Mouse (Mus musculus) small intestine, adult 2 months (tissue): ENCODE data around the gene Acy3. TPM values are rescaled to one million over a fixed set of nuclear protein-coding genes. Genes with fewer than 3 reads are reported as not detected.

Experiments
- H3K27ac ChIP-seq: fragments of 200-500 bp; 2 replicates; pipeline ENCODE4 v1.5.1; 2012; ENCODE audit warnings: low read depth, low read length, control low read depth, inconsistent platforms; ENCODE audit not compliant: insufficient read depth
- H3K27me3 ChIP-seq: fragments of 200-500 bp; 2 replicates; pipeline ENCODE4 v1.6.1; 2012; ENCODE audit warnings: mild to moderate bottlenecking, moderate library complexity, low read length, inconsistent platforms; ENCODE audit not compliant: control insufficient read depth, insufficient read depth
- H3K36me3 ChIP-seq: fragments of 200-500 bp; 2 replicates; pipeline ENCODE4 v1.6.1; 2012; ENCODE audit warnings: mild to moderate bottlenecking, low read length, control low read depth, inconsistent platforms; ENCODE audit not compliant: control insufficient read depth, insufficient read depth
- H3K4me1 ChIP-seq: fragments of 200-500 bp; 2 replicates; pipeline ENCODE4 v1.6.1; 2012; ENCODE audit warnings: low read length, inconsistent platforms, mixed read lengths; ENCODE audit not compliant: control insufficient read depth, insufficient read depth, insufficient read length
- H3K4me3 ChIP-seq: fragments of 200-500 bp; 2 replicates; pipeline ENCODE4 v1.5.1; 2012; ENCODE audit warnings: low read depth, mild to moderate bottlenecking, control low read depth, inconsistent platforms, low read length, moderate library complexity
- CTCF ChIP-seq: fragments of 200-500 bp; IDR thresholded peaks from 2 replicates; pipeline ENCODE4 v1.5.1; 2012; ENCODE audit warnings: low read depth, mild to moderate bottlenecking, control low read depth, inconsistent platforms, low read length, moderate library complexity, mixed read lengths; ENCODE audit not compliant: insufficient replicate concordance, insufficient read length; ENCODE audit errors: extremely low read depth
- POLR2A ChIP-seq: fragments of 200-500 bp; IDR thresholded peaks from 2 replicates; pipeline ENCODE4 v1.6.1; 2012; ENCODE audit warnings: low read depth, mild to moderate bottlenecking, control low read depth, inconsistent platforms, low read length, moderate library complexity
- WGBS: fragments of 180-500 bp; shearing (Covaris S2); methylation state at CpG from one replicate; pipeline ENCODE4 v1.1.7; 2018; 5-methylcytosine and 5-hydroxymethylcytosine counted together
- polyA plus RNA-seq: library from polyadenylated mRNA; depleted of rRNA; stranded (reverse); fragments of >200 nt; gene quantifications from 2 replicates; pipeline ENCODE4 v1.2.3, GENCODE M21; 2012

Gene Acy3
- polyA plus RNA-seq, 1 experiment: 147 TPM

- Histone ChIP-seq H3K27ac (no peak overlapping the region), H3K36me3 (no peaks in the 10 kb centered on the region; the same call in 1 of the 2 replicates), H3K27me3 (no peaks in the 10 kb centered on the region), H3K4me1 (peaks cover 25% of the 10 kb centered on the region), H3K4me3 (no peak overlapping the region)
- TF ChIP-seq CTCF: no peak
- WGBS: 94% methylated on average over 14 of the region's 14 CpGs
Measured at GRCm38 (mm10) chr19:3988066-3988465, 1.7 kb downstream of the Acy3 start.

GRCm38 (mm10) chr19:3988750-3989149, 2.4 kb downstream of the Acy3 start:
- TF ChIP-seq POLR2A (no peak), CTCF (peak; percentile 18; the same call in 1 of the 2 replicates)
- Histone ChIP-seq H3K27me3 (no peaks in the 10 kb centered on the region), H3K27ac (no peak overlapping the region), H3K4me3 (no peak overlapping the region), H3K36me3 (no peaks in the 10 kb centered on the region; the same call in 1 of the 2 replicates), H3K4me1 (peaks cover 25% of the 10 kb centered on the region)
- 94% methylated on average over 4 of the region's 4 CpGs for WGBS

GRCm38 (mm10) chr19:3990804-3991203, 4.4 kb downstream of the Acy3 start:
- Histone ChIP-seq H3K27ac (no peak overlapping the region), H3K36me3 (no peaks in the 10 kb centered on the region; the same call in 1 of the 2 replicates), H3K27me3 (no peaks in the 10 kb centered on the region), H3K4me3 (no peak overlapping the region), H3K4me1 (peaks cover 12% of the 10 kb centered on the region)
- TF ChIP-seq CTCF (no peak), POLR2A (no peak)
- 67% methylated on average over 6 of the region's 6 CpGs for WGBS

GRCm38 (mm10) chr19:3991562-3991961, 5.2 kb downstream of the Acy3 start:
- Histone ChIP-seq H3K4me3 (no peak overlapping the region), H3K27ac (no peak overlapping the region), H3K4me1 (peaks cover 9% of the 10 kb centered on the region), H3K36me3 (no peaks in the 10 kb centered on the region; the same call in 1 of the 2 replicates), H3K27me3 (no peaks in the 10 kb centered on the region)
- 96% methylated on average over 3 of the region's 3 CpGs for WGBS
- TF ChIP-seq POLR2A (no peak), CTCF (no peak)

- no peaks in the 10 kb centered on the region for H3K27me3 ChIP-seq
- TF ChIP-seq CTCF: no peak
- TF ChIP-seq POLR2A: no peak
- no peak overlapping the region for H3K4me3 ChIP-seq
- no peak overlapping the region for H3K27ac ChIP-seq
- WGBS: 91% methylated on average over 3 of the region's 3 CpGs
- no peaks in the 10 kb centered on the region; the same call in 1 of the 2 replicates for H3K36me3 ChIP-seq
- H3K4me1 ChIP-seq: peaks cover 7% of the 10 kb centered on the region
Measured at GRCm38 (mm10) chr19:3991966-3992365, 5.6 kb downstream of the Acy3 start.

GRCm38 (mm10) chr19:3992416-3992815, 6.0 kb downstream of the Acy3 start, which contains the start of gene Tbx10:
Gene Tbx10 (plus strand): TSS chr19:3992752.
- no peaks in the 10 kb centered on the region; the same call in 1 of the 2 replicates for H3K36me3 ChIP-seq
- no peak within 1 kb of the TSS for H3K4me3 ChIP-seq
- 77% methylated on average over 5 of the region's 5 CpGs for WGBS

GRCm38 (mm10) chr19:3994932-3995331, 8.6 kb downstream of the Acy3 start:
- WGBS: 75% methylated on average over 6 of the region's 6 CpGs
- Histone ChIP-seq H3K36me3 (no peaks in the 10 kb centered on the region), H3K4me1 (peaks cover 20% of the 10 kb centered on the region), H3K4me3 (no peak overlapping the region), H3K27me3 (no peaks in the 10 kb centered on the region), H3K27ac (no peak overlapping the region)
- TF ChIP-seq CTCF: no peak
- TF ChIP-seq POLR2A: no peak

More at GRCm38 (mm10) chr19:3992416-3992815, 6.0 kb downstream of the Acy3 start, which contains the start of gene Tbx10:
- TF ChIP-seq CTCF (no peak), POLR2A (no peak)
- Histone ChIP-seq H3K27me3 (no peaks in the 10 kb centered on the region), H3K4me1 (peaks cover 9% of the 10 kb centered on the region), H3K27ac (no peak within 1 kb of the TSS)
